Mouse (Mus musculus) small intestine, adult 2 months (tissue): ENCODE data around the gene Slc9b2.

Experiments used
- CTCF ChIP-seq: fragments of 200-500 bp; IDR thresholded peaks from 2 replicates; pipeline ENCODE4 v1.5.1; 2012; ENCODE audit warnings: low read depth, mild to moderate bottlenecking, control low read depth, inconsistent platforms, low read length, moderate library complexity, mixed read lengths; ENCODE audit not compliant: insufficient replicate concordance, insufficient read length; ENCODE audit errors: extremely low read depth
- POLR2A ChIP-seq: fragments of 200-500 bp; IDR thresholded peaks from 2 replicates; pipeline ENCODE4 v1.6.1; 2012; ENCODE audit warnings: low read depth, mild to moderate bottlenecking, control low read depth, inconsistent platforms, low read length, moderate library complexity

DNA sequence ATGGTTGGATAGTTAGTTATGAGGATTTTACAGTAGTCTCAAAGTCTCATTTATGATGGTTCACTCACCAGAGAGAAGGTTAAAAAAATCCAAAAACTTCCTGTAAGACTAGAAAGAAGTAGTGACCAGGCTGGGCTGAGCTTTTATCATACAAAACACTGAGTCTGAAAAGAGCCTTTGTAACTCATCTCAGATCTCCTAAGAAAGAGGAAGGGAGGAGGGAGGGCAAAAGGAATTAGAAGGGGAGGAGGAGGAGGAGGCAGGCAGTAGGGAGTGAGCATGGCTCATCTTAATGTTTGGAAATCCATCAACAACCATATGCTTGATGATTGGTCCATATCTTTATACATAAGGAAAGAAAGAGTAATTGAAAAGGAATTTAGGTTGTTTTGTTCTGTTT is 25.2 kb downstream of the Slc9b2 start:
- TF ChIP-seq CTCF (no peak), POLR2A (no peak)
